ENCODE assay signal across 8 mouse cellular contexts in genomic region chrX:77638076-77638475, GRCm38 (mm10).
DNase-seq lines count a peak whose midpoint lies in the region; ATAC-seq lines count a peak whose summit lies in the region.

No protein-coding gene starts in this region.

- peak; percentile 63; the same call in 1 of the 2 replicates for ATAC-seq in megakaryocyte-erythroid progenitor cell, adult 5-6 weeks (replicated peaks; ENCODE audit: low FRiP score, low TSS enrichment, poor library complexity, severe bottlenecking)

- peak; percentile 55 to 70 for DNase-seq in heart, adult 18-20 months
- no peak for DNase-seq in heart, adult 11 months
- peak; percentile 85 for DNase-seq in 3T3-L1 (ENCODE audit: low read depth, low spot score)
- DNase-seq in NIH3T3 (ENCODE audit: low read depth) = peak; percentile 76
- DNase-seq in embryo, embryonic 11 days = peak; percentile 36
- DNase-seq in kidney, postnatal 10 days = peak; percentile 44
- no peak for DNase-seq in testis, postnatal 10 days (ENCODE audit: low spot score)

Comparison
In these comparisons a context has a peak if more than half of its experiments do, and no peak if none do; other contexts are left out.
1. DNase-seq: peak in heart, adult 18-20 months (2 of 2), 3T3-L1 (single experiment), NIH3T3 (single experiment), embryo, embryonic 11 days (single experiment) and kidney, postnatal 10 days (single experiment); none in heart, adult 11 months (single experiment) and testis, postnatal 10 days (single experiment).